Mouse (Mus musculus) thymus, postnatal 14 days (tissue): ENCODE measurements at regions not wholly inside any gene's neighbourhood (a gene's known extent, or its start where the extent isn't known, plus 50 kb on each side); places are given as distances from the start of the nearest gene placed in this dataset.

ENCODE experiments used
- DNase-seq: peaks from one replicate; pipeline ENCODE4 v3.0.0; 2021

GRCm38 (mm10) chr2:169233151-169234123 is 278.1 kb upstream of the Zfp64 start:
- DNase-seq, result no peak

GRCm38 (mm10) chr2:169222264-169222663 is 266.9 kb upstream of the Zfp64 start:
- no peak for DNase-seq

GRCm38 (mm10) chr2:169221141-169221540 is 265.8 kb upstream of the Zfp64 start:
- DNase-seq, result no peak

- DNase-seq, result no peak
Observed at GRCm38 (mm10) chr2:169215546-169216043, 260.2 kb upstream of the Zfp64 start.

- DNase-seq, result no peak
Observed at GRCm38 (mm10) chr2:169214396-169214795, 259.0 kb upstream of the Zfp64 start.

GRCm38 (mm10) chr2:169213314-169213713 is 257.9 kb upstream of the Zfp64 start:
- peak; percentile 7 for DNase-seq

- DNase-seq, result no peak
Observed at GRCm38 (mm10) chr2:169212676-169213257, 257.4 kb upstream of the Zfp64 start.

- DNase-seq, result no peak
Observed at GRCm38 (mm10) chr2:169204254-169204752, 248.9 kb upstream of the Zfp64 start.

- DNase-seq, result no peak
Observed at GRCm38 (mm10) chr2:169191974-169192373, 236.6 kb upstream of the Zfp64 start.

GRCm38 (mm10) chr2:169191465-169191864 is 236.1 kb upstream of the Zfp64 start:
- no peak for DNase-seq

- DNase-seq, result no peak
Observed at GRCm38 (mm10) chr2:169177565-169177964, 222.2 kb upstream of the Zfp64 start.

- peak; percentile 52 for DNase-seq
Observed at GRCm38 (mm10) chr2:169168795-169169194, 213.4 kb upstream of the Zfp64 start.

GRCm38 (mm10) chr2:169168376-169168775 is 213.0 kb upstream of the Zfp64 start:
- DNase-seq, result no peak

- DNase-seq, result no peak
Observed at GRCm38 (mm10) chr2:169161651-169162050, 206.3 kb upstream of the Zfp64 start.

GRCm38 (mm10) chr2:169158760-169159159 is 203.4 kb upstream of the Zfp64 start:
- no peak for DNase-seq

- no peak for DNase-seq
Observed at GRCm38 (mm10) chr2:169158005-169158673, 202.8 kb upstream of the Zfp64 start.

GRCm38 (mm10) chr2:169156908-169157307 is 201.5 kb upstream of the Zfp64 start:
- DNase-seq, result no peak

GRCm38 (mm10) chr2:169154881-169155280 is 199.5 kb upstream of the Zfp64 start:
- DNase-seq, result no peak

GRCm38 (mm10) chr2:169147655-169148054 is 192.3 kb upstream of the Zfp64 start:
- no peak for DNase-seq

GRCm38 (mm10) chr2:169142224-169142623 is 186.8 kb upstream of the Zfp64 start:
- DNase-seq, result no peak

GRCm38 (mm10) chr2:169133855-169134254 is 178.5 kb upstream of the Zfp64 start:
- DNase-seq, result no peak

- no peak for DNase-seq
Observed at GRCm38 (mm10) chr2:169125476-169125875, 170.1 kb upstream of the Zfp64 start.

GRCm38 (mm10) chr2:169122887-169123286 is 167.5 kb upstream of the Zfp64 start:
- no peak for DNase-seq
